Mouse (Mus musculus): ENCODE measurements at regions not wholly inside any gene's neighbourhood (a gene's known extent, or its start where the extent isn't known, plus 50 kb on each side); places are given as distances from the start of the nearest gene placed in this dataset.

DNA sequence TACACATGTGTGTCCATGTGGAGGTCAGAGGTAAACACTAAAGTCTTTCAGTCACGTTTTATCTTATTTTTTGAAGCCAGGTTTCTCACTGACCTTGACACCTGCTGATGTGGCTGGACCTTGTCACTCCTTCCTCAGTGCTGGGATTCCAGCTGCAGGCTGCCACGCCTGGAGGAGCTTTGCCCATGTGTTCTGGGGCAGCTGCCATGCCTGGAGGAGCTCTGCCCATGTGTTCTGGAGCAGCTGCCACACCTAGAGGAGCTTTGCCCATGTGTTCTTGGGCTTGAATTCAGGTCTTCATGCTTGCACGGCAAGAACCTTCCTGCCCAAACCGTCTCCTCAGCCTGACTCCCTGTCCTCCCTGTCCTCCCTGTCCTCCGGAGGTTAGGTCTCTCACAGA, 82.1 kb upstream of the Rbms3 start:
- TF ChIP-seq ZC3H11A (IDR thresholded peaks at IDR 0.05; ENCODE audit: borderline replicate concordance, low read depth, low read length): no peak
- no peak for TF ChIP-seq ZNF384 (IDR thresholded peaks at IDR 0.05; ENCODE audit: low read depth, low read length)
- TF ChIP-seq CHD2 (IDR thresholded peaks at IDR 0.05; ENCODE audit: low read depth, low read length): no peak
- no peak for TF ChIP-seq MAFK (IDR thresholded peaks at IDR 0.05; ENCODE audit: insufficient read depth, low read depth, low read length)

Data from ES-E14 (cell line).